Mouse (Mus musculus) CH12.LX (cell line): ENCODE results near the gene Gm6592.
"Not testable (repeated sequence)": the region's sequence is repeated elsewhere in the genome, so short reads cannot be mapped to it uniquely, and the experiment has no call there.

Source experiments
- ELF1 ChIP-seq: IDR thresholded peaks from 2 replicates; pipeline ENCODE4 v1.6.1; 2014; ENCODE audit warnings: low read depth, mild to moderate bottlenecking, inconsistent platforms, low read length, improper control_type of control experiment
- KAT2A ChIP-seq: IDR thresholded peaks from 2 replicates; pipeline ENCODE4 v1.6.1; 2012; ENCODE audit warnings: low read length, improper control_type of control experiment, inconsistent platforms; ENCODE audit not compliant: insufficient replicate concordance
- RCOR1 ChIP-seq: conservative IDR thresholded peaks from 2 replicates; pipeline ENCODE4 v1.6.1; 2012; ENCODE audit warnings: low read depth, mild to moderate bottlenecking, inconsistent platforms, low read length, improper control_type of control experiment
- USF1 ChIP-seq: IDR thresholded peaks from 2 replicates; pipeline ENCODE4 v1.6.1; 2014; ENCODE audit warnings: low read depth, mild to moderate bottlenecking, inconsistent platforms, low read length, improper control_type of control experiment

DNA sequence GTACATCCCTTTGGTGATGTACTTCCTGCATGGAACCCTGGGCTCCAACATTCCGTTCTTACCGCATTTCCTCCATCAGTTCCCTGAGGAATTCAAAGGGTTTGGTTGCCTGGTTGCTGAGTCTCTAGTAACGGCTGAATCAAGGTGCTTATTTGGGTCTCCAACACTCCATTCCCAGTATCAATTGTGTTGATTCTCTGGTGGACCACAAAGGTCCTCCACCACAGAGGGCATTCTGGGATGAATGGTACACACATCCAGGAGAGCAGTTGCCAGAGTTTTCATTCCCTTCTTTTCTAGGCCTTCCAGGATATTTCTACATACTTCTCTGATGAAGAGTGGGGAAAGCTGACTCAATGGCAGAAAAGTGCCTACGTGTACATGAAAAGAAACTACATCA lies 30.2 kb downstream of the Gm6592 start, which contains the start of gene Gm5751:
- not testable (repeated sequence) for TF ChIP-seq ELF1, KAT2A, USF1, RCOR1
